Mouse (Mus musculus) midbrain, postnatal 0 days (tissue): ENCODE measurements at regions not wholly inside any gene's neighbourhood (a gene's known extent, or its start where the extent isn't known, plus 50 kb on each side); places are given as distances from the start of the nearest gene placed in this dataset.

ENCODE experiments used
- ATAC-seq: fragments of 200-750 bp; cut with Nextera tagmentation; 2 replicates; pipeline ENCODE4 v1.8.0; 2017; ENCODE audit warnings: moderate number of reproducible peaks, mild to moderate bottlenecking, moderate TSS enrichment, moderate library complexity; ENCODE audit not compliant: low FRiP score
- DNase-seq: peaks from one replicate; pipeline ENCODE4 v3.0.0-alpha.2; 2015; ENCODE audit warnings: low spot score
- H3K27ac ChIP-seq: fragments of 300-500 bp; sonication (generic); 2 replicates; pipeline ENCODE4 v1.5.1; 2014; ENCODE audit warnings: low read depth, mild to moderate bottlenecking, low read length, mixed read lengths
- H3K27me3 ChIP-seq: fragments of 300-500 bp; sonication (generic); 2 replicates; pipeline ENCODE4 v1.6.1; 2014; ENCODE audit warnings: low read length, control low read depth, mixed read lengths; ENCODE audit not compliant: insufficient read depth
- H3K36me3 ChIP-seq: fragments of 300-500 bp; sonication (generic); 2 replicates; pipeline ENCODE4 v1.6.1; 2014; ENCODE audit warnings: low read length, control low read depth, mixed read lengths; ENCODE audit not compliant: insufficient read depth
- H3K4me1 ChIP-seq: fragments of 300-500 bp; sonication (generic); 2 replicates; pipeline ENCODE4 v1.6.1; 2014; ENCODE audit warnings: mild to moderate bottlenecking, control low read depth, antibody characterized with exemption, low read length, mixed read lengths; ENCODE audit not compliant: insufficient read depth
- H3K4me2 ChIP-seq: fragments of 300-500 bp; sonication (generic); 2 replicates; pipeline ENCODE4 v1.6.1; 2014; ENCODE audit warnings: low read depth, mild to moderate bottlenecking, low read length, mixed read lengths; ENCODE audit not compliant: poor library complexity, severe bottlenecking
- H3K4me3 ChIP-seq: fragments of 300-500 bp; sonication (generic); 2 replicates; pipeline ENCODE4 v1.5.1; 2014; ENCODE audit warnings: low read depth, mild to moderate bottlenecking, low read length, moderate library complexity
- H3K9ac ChIP-seq: fragments of 300-500 bp; sonication (generic); replicated peaks from 2 replicates; pipeline ENCODE4 v1.6.1; 2014; ENCODE audit warnings: mild to moderate bottlenecking, low read length, moderate library complexity, mixed read lengths; ENCODE audit not compliant: poor library complexity, severe bottlenecking
- H3K9me3 ChIP-seq: fragments of 300-500 bp; sonication (generic); 2 replicates; pipeline ENCODE4 v1.6.1; 2016; ENCODE audit warnings: low read length, control low read depth
- CTCF ChIP-seq: IDR thresholded peaks from 2 replicates; pipeline ENCODE4 v1.5.1; 2016; ENCODE audit warnings: antibody characterized with exemption, mild to moderate bottlenecking
- WGBS: fragments of 180-500 bp; shearing (Covaris S2); extraction: QIAGEN DNeasy Blood & Tissue Kit; methylation state at CpG from one replicate; pipeline ENCODE4 v1.1.7; 2014; 5-methylcytosine and 5-hydroxymethylcytosine counted together

GRCm38 (mm10) chr1:67465527-67465926 is 342.7 kb downstream of the Cps1 start:
- no peaks in the 10 kb centered on the region for H3K9me3 ChIP-seq
- H3K27me3 ChIP-seq: no peaks in the 10 kb centered on the region
- no peak overlapping the region for H3K9ac ChIP-seq
- H3K4me1 ChIP-seq: no peaks in the 10 kb centered on the region
- H3K4me2 ChIP-seq: no peak overlapping the region
- H3K4me3 ChIP-seq: no peak overlapping the region
- WGBS: 75% methylated on average over 4 of the region's 4 CpGs
- DNase-seq (no peak), ATAC-seq (no peak)
- no peaks in the 10 kb centered on the region for H3K36me3 ChIP-seq
- TF ChIP-seq CTCF: no peak
- no peak overlapping the region for H3K27ac ChIP-seq

GRCm38 (mm10) chr1:67477006-67477405 is 354.2 kb downstream of the Cps1 start:
- Histone ChIP-seq H3K4me1 (no peaks in the 10 kb centered on the region), H3K9ac (no peak overlapping the region), H3K27me3 (no peaks in the 10 kb centered on the region), H3K36me3 (no peaks in the 10 kb centered on the region), H3K4me3 (no peak overlapping the region), H3K9me3 (no peaks in the 10 kb centered on the region), H3K27ac (no peak overlapping the region), H3K4me2 (no peak overlapping the region)
- no peak for ATAC-seq
- no peak for DNase-seq
- TF ChIP-seq CTCF: no peak
- 76% methylated on average over 11 of the region's 11 CpGs for WGBS

- H3K9me3 ChIP-seq: no peaks in the 10 kb centered on the region
- H3K27ac ChIP-seq: no peak overlapping the region
- no peaks in the 10 kb centered on the region for H3K4me1 ChIP-seq
- WGBS: 91% methylated on average over 3 of the region's 3 CpGs
- H3K9ac ChIP-seq: no peak overlapping the region
- H3K4me3 ChIP-seq: no peak overlapping the region
- DNase-seq: peak; percentile 34
- no peaks in the 10 kb centered on the region for H3K27me3 ChIP-seq
- H3K36me3 ChIP-seq: no peaks in the 10 kb centered on the region
- H3K4me2 ChIP-seq: no peak overlapping the region
- ATAC-seq: no peak
- peak; percentile 56 for TF ChIP-seq CTCF
Observed at GRCm38 (mm10) chr1:67477966-67478365, 355.1 kb downstream of the Cps1 start.

- no peak overlapping the region for H3K4me3 ChIP-seq
- no peak overlapping the region for H3K27ac ChIP-seq
- DNase-seq (no peak), ATAC-seq (no peak)
- no peak for TF ChIP-seq CTCF
- H3K4me2 ChIP-seq: no peak overlapping the region
- H3K36me3 ChIP-seq: no peaks in the 10 kb centered on the region
- WGBS: 92% methylated on average over 1 of the region's 1 CpGs
- no peaks in the 10 kb centered on the region for H3K27me3 ChIP-seq
- H3K4me1 ChIP-seq: no peaks in the 10 kb centered on the region
- no peaks in the 10 kb centered on the region for H3K9me3 ChIP-seq
- no peak overlapping the region for H3K9ac ChIP-seq
Observed at GRCm38 (mm10) chr1:67481974-67482373, 359.1 kb downstream of the Cps1 start.

- Histone ChIP-seq H3K4me3 (no peak overlapping the region), H3K27ac (no peak overlapping the region), H3K9me3 (no peaks in the 10 kb centered on the region), H3K9ac (no peak overlapping the region), H3K36me3 (no peaks in the 10 kb centered on the region), H3K27me3 (no peaks in the 10 kb centered on the region), H3K4me2 (no peak overlapping the region), H3K4me1 (no peaks in the 10 kb centered on the region)
- DNase-seq: peak; percentile 8
- no peak for ATAC-seq
- 55% methylated on average over 3 of the region's 3 CpGs for WGBS
- TF ChIP-seq CTCF: no peak
Observed at GRCm38 (mm10) chr1:67504140-67504539, 381.3 kb downstream of the Cps1 start.

- DNase-seq: peak; percentile 5
- WGBS: 70% methylated on average over 2 of the region's 2 CpGs
Observed at GRCm38 (mm10) chr1:67505746-67506145, 382.9 kb downstream of the Cps1 start.

More at GRCm38 (mm10) chr1:67505746-67506145, 382.9 kb downstream of the Cps1 start:
- no peaks in the 10 kb centered on the region for H3K4me1 ChIP-seq
- no peak overlapping the region for H3K27ac ChIP-seq
- no peak for TF ChIP-seq CTCF
- no peaks in the 10 kb centered on the region for H3K36me3 ChIP-seq
- H3K4me3 ChIP-seq: no peak overlapping the region
- no peak for ATAC-seq
- H3K27me3 ChIP-seq: no peaks in the 10 kb centered on the region
- no peak overlapping the region for H3K4me2 ChIP-seq
- H3K9ac ChIP-seq: no peak overlapping the region
- no peaks in the 10 kb centered on the region for H3K9me3 ChIP-seq
